Mouse (Mus musculus) stomach, embryonic 15.5 days (tissue): ENCODE results near the gene Inpp4b. TPM values are rescaled to one million over a fixed set of nuclear protein-coding genes. Genes with fewer than 3 reads are reported as not detected.

Source experiments
- ATAC-seq: fragments of 200-750 bp; cut with Nextera tagmentation; 2 replicates; pipeline ENCODE4 v1.8.0; 2017; ENCODE audit warnings: low read depth, moderate number of reproducible peaks, moderate TSS enrichment; ENCODE audit not compliant: insufficient read depth, low FRiP score
- H3K27ac ChIP-seq: fragments of 300-500 bp; sonication (generic); 2 replicates; pipeline ENCODE4 v1.5.1; 2015; ENCODE audit warnings: mild to moderate bottlenecking, inconsistent platforms
- H3K27me3 ChIP-seq: fragments of 300-500 bp; sonication (generic); replicated peaks from 2 replicates; pipeline ENCODE4 v1.6.1; 2015; ENCODE audit warnings: inconsistent platforms
- H3K36me3 ChIP-seq: fragments of 300-500 bp; sonication (generic); 2 replicates; pipeline ENCODE4 v1.6.1; 2015; ENCODE audit warnings: inconsistent platforms
- H3K4me1 ChIP-seq: fragments of 300-500 bp; sonication (generic); 2 replicates; pipeline ENCODE4 v1.6.1; 2015; ENCODE audit warnings: inconsistent platforms
- H3K4me2 ChIP-seq: fragments of 300-500 bp; sonication (generic); 2 replicates; pipeline ENCODE4 v1.6.1; 2015; ENCODE audit warnings: mild to moderate bottlenecking, inconsistent platforms
- H3K4me3 ChIP-seq: fragments of 300-500 bp; sonication (generic); replicated peaks from 2 replicates; pipeline ENCODE4 v1.5.1; 2015; ENCODE audit warnings: inconsistent platforms
- H3K9ac ChIP-seq: fragments of 300-500 bp; sonication (generic); 2 replicates; pipeline ENCODE4 v1.6.1; 2015; ENCODE audit warnings: inconsistent platforms
- H3K9me3 ChIP-seq: fragments of 300-500 bp; sonication (generic); 2 replicates; pipeline ENCODE4 v1.6.1; 2016; ENCODE audit warnings: inconsistent platforms
- WGBS: fragments of 180-500 bp; shearing (Covaris S2); methylation state at CpG from one replicate; pipeline ENCODE4 v1.1.7; 2015; 5-methylcytosine and 5-hydroxymethylcytosine counted together
- polyA plus RNA-seq: library from polyadenylated mRNA; unstranded; fragments of >200 nt; fragmentation: Nextera tagmentation; extraction: Ambion mirVana; gene quantifications from 2 replicates; pipeline ENCODE4 v1.2.1, GENCODE M21; 2015

The Inpp4b gene
- polyA plus RNA-seq: 6.2 and 6.7 TPM in 2 replicates

DNA sequence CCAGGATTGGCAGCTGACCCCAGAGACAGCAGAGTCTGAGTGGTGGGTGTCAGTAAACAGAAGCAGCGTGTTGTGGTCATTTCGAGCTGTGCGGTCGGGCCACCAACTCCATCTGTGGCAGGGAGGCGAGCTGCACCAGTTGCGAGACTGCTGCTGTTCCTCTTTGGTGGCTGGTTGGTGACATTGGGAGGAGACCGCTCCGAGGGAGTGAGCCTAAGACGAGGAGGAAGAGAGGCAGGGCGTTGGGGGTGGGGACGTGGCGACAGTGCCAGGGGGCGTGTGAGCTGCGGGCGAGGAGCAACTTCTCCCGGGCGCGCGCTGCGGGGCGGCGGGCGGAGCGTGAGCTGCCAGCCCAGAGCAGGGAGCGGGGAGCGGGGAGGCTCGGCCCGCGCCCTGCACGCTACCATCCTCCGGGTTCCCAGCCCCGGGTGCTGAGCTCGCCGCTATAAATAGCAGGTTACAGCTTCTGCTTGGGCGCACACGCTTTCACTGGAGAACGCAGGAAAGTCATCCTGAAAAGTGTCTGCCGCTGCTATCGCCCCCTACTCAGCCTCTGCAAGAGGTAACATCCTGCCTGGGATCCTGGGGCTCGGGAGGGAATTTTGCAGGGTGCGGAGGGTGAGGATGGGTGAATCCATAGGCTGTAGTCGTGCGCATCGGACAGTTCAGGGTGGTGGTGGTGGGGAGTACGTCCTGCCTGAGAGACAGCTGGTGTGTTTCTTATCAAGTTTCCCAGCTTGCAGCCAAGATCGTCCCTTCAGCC lies at the start of gene Inpp4b:
TSS of gene Inpp4b (plus strand) at position 321 of the 763 bp plus-strand sequence.
- Histone ChIP-seq H3K36me3 (no peaks in the 10 kb centered on the region), H3K27me3 (no peaks in the 10 kb centered on the region), H3K4me3 (peak within 1 kb of the TSS; percentile 61), H3K9me3 (no peaks in the 10 kb centered on the region), H3K27ac (peak within 1 kb of the TSS; percentile 23; the same call in 1 of the 2 replicates), H3K4me2 (peak within 1 kb of the TSS; percentile 98), H3K9ac (peak within 1 kb of the TSS; percentile 16; the same call in 1 of the 2 replicates), H3K4me1 (peaks cover 11% of the 10 kb centered on the region; the same call in 1 of the 2 replicates)
- ATAC-seq: peak; percentile 67
- under 1% methylated on average over 43 of the region's 46 CpGs for WGBS

DNA sequence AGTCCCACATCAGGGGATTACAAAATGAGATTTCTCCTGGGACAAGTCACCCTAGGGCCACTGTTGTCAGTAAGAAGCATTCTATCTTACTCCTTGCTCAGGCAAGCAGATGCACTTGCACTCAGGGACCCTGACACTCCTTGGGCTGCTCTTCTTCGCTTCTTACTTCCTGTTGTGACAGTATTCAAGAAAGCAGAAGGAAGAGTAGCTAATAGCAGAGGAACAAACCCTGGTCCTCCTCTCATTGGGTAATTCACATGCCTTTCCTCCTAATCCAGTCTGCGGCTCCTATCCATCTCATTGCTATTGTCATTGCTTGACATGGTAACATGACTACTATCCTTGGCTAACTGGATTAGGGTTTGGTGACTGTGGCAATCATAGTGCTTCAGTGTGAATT lies 7.1 kb upstream of the Inpp4b start:
- H3K4me1 ChIP-seq: no peaks in the 10 kb centered on the region
- WGBS: 73% methylated on average over 2 of the region's 2 CpGs
- H3K27ac ChIP-seq: no peak overlapping the region
- ATAC-seq: no peak
- H3K4me3 ChIP-seq: no peak overlapping the region
- no peaks in the 10 kb centered on the region for H3K36me3 ChIP-seq
- H3K9me3 ChIP-seq: no peaks in the 10 kb centered on the region
- no peaks in the 10 kb centered on the region for H3K27me3 ChIP-seq
- no peak overlapping the region for H3K9ac ChIP-seq
- H3K4me2 ChIP-seq: no peak overlapping the region

DNA sequence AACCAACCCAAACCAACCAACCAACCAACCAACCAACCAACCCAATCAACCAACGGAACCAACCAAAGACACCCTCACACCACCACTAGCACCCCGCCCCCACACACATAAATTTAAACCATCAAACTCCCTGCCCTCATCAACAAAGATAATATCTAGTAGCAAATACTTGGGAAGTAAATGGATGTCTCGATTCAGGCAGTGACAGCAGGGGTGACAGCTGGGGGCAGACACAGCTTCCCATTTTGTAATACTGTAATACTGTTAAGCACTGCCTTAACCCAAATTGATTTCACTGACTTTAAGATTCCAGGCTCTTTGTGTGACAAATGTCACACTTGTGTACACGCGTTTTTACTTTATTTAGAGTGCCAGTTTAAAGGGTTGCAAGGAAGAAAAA lies 1.2 kb upstream of the Inpp4b start:
- Histone ChIP-seq H3K36me3 (no peaks in the 10 kb centered on the region), H3K9me3 (no peaks in the 10 kb centered on the region), H3K4me2 (peak overlapping the region; percentile 98), H3K9ac (no peak overlapping the region), H3K4me3 (no peak overlapping the region), H3K4me1 (peaks cover 11% of the 10 kb centered on the region; the same call in 1 of the 2 replicates), H3K27me3 (no peaks in the 10 kb centered on the region), H3K27ac (no peak overlapping the region)
- ATAC-seq: no peak
- 48% methylated on average over 5 of the region's 5 CpGs for WGBS

DNA sequence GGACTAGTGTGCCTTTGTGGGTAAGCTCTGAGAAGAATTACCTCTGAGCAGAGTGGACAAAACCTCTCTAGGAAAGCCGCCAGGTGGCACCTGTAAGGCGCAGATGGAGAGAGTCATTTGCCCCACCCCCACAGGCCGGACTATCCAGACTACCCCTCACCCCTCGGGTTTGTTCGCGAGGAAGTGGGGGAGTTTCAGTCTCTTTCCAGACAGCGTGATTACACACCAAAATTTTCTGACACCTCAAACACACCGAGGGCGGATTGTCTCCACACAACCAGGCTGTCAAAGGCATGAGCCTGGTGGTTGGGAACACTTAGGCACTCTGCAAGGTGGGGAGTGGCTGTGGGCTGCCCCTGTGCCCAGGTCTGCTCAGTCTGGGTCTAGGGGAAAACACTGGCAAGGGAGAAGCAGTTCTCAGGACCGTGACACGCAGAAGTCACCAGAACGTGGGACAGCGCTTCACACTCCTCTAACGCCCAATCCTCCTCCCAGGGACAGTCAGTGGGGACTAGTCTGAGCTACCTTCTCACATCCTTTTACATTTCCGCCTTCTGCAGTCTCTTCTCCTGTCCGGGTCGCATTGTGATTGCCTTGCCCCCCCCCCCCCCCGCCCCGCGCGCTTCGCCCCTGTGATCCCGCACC lies 643 bp upstream of the Inpp4b start:
- Histone ChIP-seq H3K4me2 (peak overlapping the region; percentile 98), H3K36me3 (no peaks in the 10 kb centered on the region), H3K4me1 (peaks cover 11% of the 10 kb centered on the region; the same call in 1 of the 2 replicates), H3K27me3 (no peaks in the 10 kb centered on the region), H3K9me3 (no peaks in the 10 kb centered on the region), H3K27ac (no peak overlapping the region), H3K9ac (0 out of 2 replicates have a peak overlapping the region, but pooled peaks have one; percentile 16), H3K4me3 (peak overlapping the region; percentile 61)
- under 1% methylated on average over 23 of the region's 23 CpGs for WGBS
- peak; percentile 82 for ATAC-seq

DNA sequence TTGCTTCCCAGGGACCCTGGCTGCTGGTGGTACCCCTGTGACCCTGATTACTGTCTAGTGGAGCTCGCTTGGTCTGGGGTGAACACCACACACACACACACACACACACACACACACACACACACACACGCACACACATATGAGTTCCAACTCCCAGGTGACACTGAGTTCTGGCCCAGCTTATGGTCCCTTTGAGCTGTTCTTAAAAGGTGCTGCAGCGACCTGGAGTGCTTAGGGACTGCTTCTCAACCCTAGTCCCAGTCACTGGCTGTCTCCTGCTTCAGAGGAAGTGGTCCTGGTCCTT lies 595 bp downstream of the Inpp4b start:
- Histone ChIP-seq H3K9ac (no peak overlapping the region), H3K27me3 (no peaks in the 10 kb centered on the region), H3K9me3 (no peaks in the 10 kb centered on the region), H3K4me2 (peak overlapping the region; percentile 98), H3K27ac (no peak overlapping the region), H3K4me1 (peaks cover 11% of the 10 kb centered on the region; the same call in 1 of the 2 replicates), H3K4me3 (peak overlapping the region; percentile 61), H3K36me3 (no peaks in the 10 kb centered on the region)
- WGBS: 12% methylated on average over 3 of the region's 3 CpGs
- ATAC-seq: no peak

DNA sequence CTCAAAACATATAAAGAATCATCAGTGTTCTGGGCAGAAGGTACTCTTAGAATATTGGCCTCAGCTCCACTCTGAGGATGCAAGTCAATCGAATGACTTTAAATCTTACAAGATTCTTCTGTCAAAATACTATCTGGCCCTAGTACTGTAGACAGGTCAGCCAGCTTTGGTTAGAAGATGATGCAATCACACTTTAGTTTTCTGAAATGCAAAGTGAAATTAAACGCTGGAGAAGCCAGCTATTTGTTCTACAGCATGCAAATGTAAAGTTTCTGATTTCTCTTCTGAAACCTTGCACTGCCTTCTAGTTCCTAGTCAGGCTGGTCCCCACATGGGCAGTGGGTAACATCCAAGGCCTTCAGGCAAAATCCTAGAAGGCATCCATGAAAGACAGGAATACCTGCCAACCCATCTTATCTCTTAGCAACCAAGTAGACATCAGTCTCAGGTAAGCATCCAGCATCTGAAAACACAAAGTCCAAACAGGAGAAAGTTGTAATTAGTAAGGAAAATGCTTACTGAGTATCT lies 2.9 kb downstream of the Inpp4b start:
- H3K4me2 ChIP-seq: no peak overlapping the region
- H3K9ac ChIP-seq: no peak overlapping the region
- peaks cover 11% of the 10 kb centered on the region; the same call in 1 of the 2 replicates for H3K4me1 ChIP-seq
- no peaks in the 10 kb centered on the region for H3K36me3 ChIP-seq
- H3K27ac ChIP-seq: no peak overlapping the region
- WGBS: 79% methylated on average over 2 of the region's 2 CpGs
- no peaks in the 10 kb centered on the region for H3K27me3 ChIP-seq
- H3K9me3 ChIP-seq: no peaks in the 10 kb centered on the region
- H3K4me3 ChIP-seq: no peak overlapping the region
- ATAC-seq: no peak

DNA sequence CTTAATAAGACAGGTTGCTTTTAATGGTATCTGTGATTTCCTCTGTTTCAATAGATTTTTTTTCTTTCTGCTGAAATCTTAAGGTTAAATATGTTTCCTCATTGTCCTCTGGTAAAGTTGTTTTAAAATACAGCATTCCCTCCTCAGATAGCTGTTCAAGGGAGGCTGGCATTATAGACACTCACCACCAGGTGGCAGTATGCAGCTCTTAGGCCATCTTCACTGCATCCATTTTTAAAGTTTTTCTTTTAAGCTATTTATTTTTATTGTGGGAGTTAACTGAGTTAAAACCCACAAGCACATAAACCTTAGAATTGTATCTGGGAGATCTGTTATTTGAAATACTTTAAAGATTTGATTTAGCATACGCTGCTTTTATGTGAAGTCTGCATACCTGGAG lies 7.1 kb downstream of the Inpp4b start:
- H3K9ac ChIP-seq: no peak overlapping the region
- H3K27me3 ChIP-seq: no peaks in the 10 kb centered on the region
- H3K36me3 ChIP-seq: no peaks in the 10 kb centered on the region
- H3K27ac ChIP-seq: no peak overlapping the region
- no peaks in the 10 kb centered on the region for H3K9me3 ChIP-seq
- no peak for ATAC-seq
- H3K4me2 ChIP-seq: no peak overlapping the region
- WGBS: 79% methylated on average over 1 of the region's 1 CpGs
- no peak overlapping the region for H3K4me3 ChIP-seq
- no peaks in the 10 kb centered on the region for H3K4me1 ChIP-seq

DNA sequence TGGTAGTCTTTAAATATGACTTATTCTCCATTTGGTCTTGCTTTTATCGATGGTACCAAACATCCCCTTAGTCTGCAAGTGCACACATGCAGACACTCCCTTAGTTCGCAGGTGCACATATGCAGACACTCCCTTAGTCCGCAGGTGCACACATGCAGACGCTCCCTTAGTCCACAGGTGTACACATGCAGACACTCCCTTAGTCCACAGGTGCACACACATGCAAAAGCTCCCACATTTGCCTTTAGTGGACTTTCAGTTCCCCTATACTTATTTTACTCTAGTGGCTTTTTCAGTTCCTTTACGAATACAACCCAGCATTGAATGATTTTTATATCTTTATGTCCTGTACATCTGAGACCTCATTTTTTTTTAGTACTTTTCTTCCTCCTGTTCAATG lies 11.1 kb downstream of the Inpp4b start:
- no peaks in the 10 kb centered on the region for H3K36me3 ChIP-seq
- no peaks in the 10 kb centered on the region for H3K27me3 ChIP-seq
- H3K9ac ChIP-seq: no peak overlapping the region
- WGBS: 77% methylated on average over 5 of the region's 5 CpGs
- no peak for ATAC-seq
- H3K4me1 ChIP-seq: no peaks in the 10 kb centered on the region
- H3K27ac ChIP-seq: no peak overlapping the region
- no peaks in the 10 kb centered on the region for H3K9me3 ChIP-seq
- H3K4me3 ChIP-seq: no peak overlapping the region
- H3K4me2 ChIP-seq: no peak overlapping the region

DNA sequence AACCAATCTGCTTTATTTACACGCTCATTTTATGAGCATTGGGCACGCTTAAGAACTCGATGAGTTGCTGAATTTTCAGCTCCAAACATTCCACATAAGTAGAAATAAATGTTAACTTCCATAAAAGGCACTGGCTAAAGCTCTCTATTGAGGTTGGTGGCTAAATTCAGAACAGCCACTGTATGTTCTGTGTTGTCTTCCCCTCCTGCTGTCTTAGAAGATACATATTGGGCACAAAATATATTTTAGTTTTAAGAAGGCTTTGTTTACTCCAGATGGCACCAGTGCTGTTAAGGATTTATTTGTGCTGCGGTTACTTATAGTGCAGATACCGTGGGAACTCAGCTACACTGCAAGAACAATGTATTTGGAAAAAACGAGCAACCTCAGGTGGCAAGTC lies 15.8 kb downstream of the Inpp4b start:
- Histone ChIP-seq H3K9me3 (no peaks in the 10 kb centered on the region), H3K27me3 (no peaks in the 10 kb centered on the region), H3K4me1 (no peaks in the 10 kb centered on the region), H3K4me2 (no peak overlapping the region), H3K36me3 (no peaks in the 10 kb centered on the region), H3K27ac (no peak overlapping the region), H3K4me3 (no peak overlapping the region), H3K9ac (no peak overlapping the region)
- ATAC-seq: no peak
- 61% methylated on average over 6 of the region's 6 CpGs for WGBS

DNA sequence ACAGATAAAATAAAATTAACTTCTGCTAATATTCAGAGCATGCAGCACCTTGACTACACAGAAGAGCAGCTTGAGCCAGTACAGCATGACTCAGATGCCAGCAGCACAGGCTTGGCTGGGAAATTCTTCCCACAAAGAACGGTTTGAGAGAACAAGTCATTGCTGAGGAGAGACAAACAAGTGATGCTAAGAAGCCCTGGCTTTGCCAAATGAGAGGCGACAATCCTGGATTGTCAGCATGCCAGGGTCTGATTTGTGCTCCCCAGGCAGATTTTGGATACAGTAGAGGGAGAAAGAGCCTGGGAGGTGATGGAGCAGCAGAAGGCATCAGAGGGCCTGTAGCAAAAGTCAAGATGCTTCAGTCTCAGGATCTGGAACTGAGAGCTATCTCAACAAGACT lies 18.2 kb downstream of the Inpp4b start:
- Histone ChIP-seq H3K9ac (no peak overlapping the region), H3K4me1 (no peaks in the 10 kb centered on the region), H3K9me3 (no peaks in the 10 kb centered on the region), H3K4me2 (no peak overlapping the region), H3K27me3 (no peaks in the 10 kb centered on the region), H3K36me3 (no peaks in the 10 kb centered on the region), H3K27ac (no peak overlapping the region), H3K4me3 (no peak overlapping the region)
- WGBS: 72% methylated on average over 2 of the region's 2 CpGs
- no peak for ATAC-seq

DNA sequence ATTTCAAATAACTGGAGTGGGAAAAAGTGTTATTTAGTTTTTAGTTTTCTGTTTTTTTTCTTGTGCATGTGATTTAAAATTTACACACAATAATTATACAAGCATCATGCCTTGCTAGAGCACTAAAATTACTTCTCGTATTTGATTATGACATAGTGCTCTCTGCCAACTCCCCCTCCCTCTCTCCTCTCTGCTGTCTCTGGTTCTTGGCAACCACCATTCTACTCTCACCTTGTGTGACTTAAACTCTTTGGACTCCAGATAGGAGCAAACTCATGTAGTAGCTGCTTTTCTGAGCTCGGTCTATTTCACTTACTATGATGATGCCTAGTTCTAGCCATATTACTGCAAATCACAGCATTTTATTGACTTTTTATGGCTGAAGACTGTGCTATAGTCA lies 18.8 kb downstream of the Inpp4b start:
- 74% methylated on average over 2 of the region's 2 CpGs for WGBS

DNA sequence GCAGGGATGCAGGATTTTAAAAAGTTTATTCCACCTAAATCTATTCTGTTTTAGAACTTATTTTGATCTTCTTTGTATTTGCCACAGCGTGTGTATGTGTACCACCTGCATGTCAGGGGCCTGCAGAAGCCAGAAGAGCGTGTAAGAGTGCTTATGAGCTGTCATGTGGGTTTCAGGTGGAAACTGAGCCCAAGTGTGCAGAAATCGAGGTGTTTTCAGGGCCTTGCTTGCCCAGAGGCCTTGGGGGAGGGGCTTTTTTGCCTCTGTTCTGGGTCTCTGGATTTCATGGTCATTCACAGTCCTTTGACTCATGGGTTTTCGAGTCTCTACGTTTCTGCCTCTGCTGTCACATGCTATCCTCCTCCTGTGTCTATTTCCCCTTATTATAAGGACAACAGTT lies 28.3 kb downstream of the Inpp4b start:
- Histone ChIP-seq H3K9me3 (no peaks in the 10 kb centered on the region), H3K4me2 (no peak overlapping the region), H3K27me3 (no peaks in the 10 kb centered on the region), H3K4me3 (no peak overlapping the region), H3K9ac (no peak overlapping the region), H3K36me3 (no peaks in the 10 kb centered on the region), H3K4me1 (no peaks in the 10 kb centered on the region), H3K27ac (no peak overlapping the region)
- no peak for ATAC-seq
- 76% methylated on average over 5 of the region's 5 CpGs for WGBS

More for the DNA sequence above, 18.8 kb downstream of the Inpp4b start:
- Histone ChIP-seq H3K27me3 (no peaks in the 10 kb centered on the region), H3K9ac (no peak overlapping the region), H3K36me3 (no peaks in the 10 kb centered on the region), H3K4me2 (no peak overlapping the region), H3K27ac (no peak overlapping the region), H3K4me1 (no peaks in the 10 kb centered on the region), H3K4me3 (no peak overlapping the region), H3K9me3 (no peaks in the 10 kb centered on the region)
- no peak for ATAC-seq
